Mouse (Mus musculus): ENCODE results near the gene Gm6358. TPM values are rescaled to one million over a fixed set of nuclear protein-coding genes. Genes with fewer than 3 reads are reported as not detected.
"Not testable (repeated sequence)": the region's sequence is repeated elsewhere in the genome, so short reads cannot be mapped to it uniquely, and the experiment has no call there.

Gm6358 gene
- not detected in 2 replicates for polyA plus RNA-seq (2015; fragmentation: Nextera tagmentation; extraction: Ambion mirVana)

DNA sequence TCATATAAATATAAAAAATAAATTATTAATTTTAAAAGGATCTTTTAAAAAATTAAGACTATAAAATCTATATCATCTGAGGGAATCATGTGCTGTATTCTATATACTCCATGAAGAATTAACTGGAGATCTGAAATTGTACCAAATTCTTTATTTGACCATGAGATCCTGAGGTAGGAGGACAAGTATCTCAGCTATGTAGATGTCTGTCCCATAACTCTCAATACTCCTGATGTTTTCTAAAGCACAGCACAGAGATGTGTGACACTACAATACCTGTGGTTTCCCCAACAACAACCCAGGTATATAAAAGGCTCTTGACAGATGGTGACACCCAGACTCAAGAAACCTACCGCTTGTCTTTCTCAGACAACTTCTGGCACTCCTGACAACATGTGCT, at the start of gene Gm6358:
Gm6358 (plus strand) TSS at position 301 of the 400 bp plus-strand sequence.
- Histone ChIP-seq H3K4me3 (ENCODE audit: low read depth, low read length) (no peak within 1 kb of the TSS), H3K27ac (ENCODE audit: low read length) (no peak within 1 kb of the TSS), H3K9ac (replicated peaks; ENCODE audit: low read depth) (no peak within 1 kb of the TSS), H3K4me2 (replicated peaks; ENCODE audit: low read depth, low read length) (no peak within 1 kb of the TSS), H3K36me3 (ENCODE audit: insufficient read depth, low read length) (no peaks in the 10 kb centered on the region), H3K27me3 (replicated peaks; ENCODE audit: insufficient read depth, low read length) (no peaks in the 10 kb centered on the region), H3K9me3 (ENCODE audit: low read length) (no peaks in the 10 kb centered on the region), H3K4me1 (ENCODE audit: insufficient read depth, low read depth, low read length) (no peaks in the 10 kb centered on the region)
- 90% methylated on average over 1 of the region's 1 CpGs for WGBS
- TF ChIP-seq EP300 (IDR thresholded peaks at IDR 0.05) (no peak), CTCF (IDR thresholded peaks at IDR 0.05) (no peak)
- DNase-seq (ENCODE audit: low spot score) (no peak), ATAC-seq (no peak)

DNA sequence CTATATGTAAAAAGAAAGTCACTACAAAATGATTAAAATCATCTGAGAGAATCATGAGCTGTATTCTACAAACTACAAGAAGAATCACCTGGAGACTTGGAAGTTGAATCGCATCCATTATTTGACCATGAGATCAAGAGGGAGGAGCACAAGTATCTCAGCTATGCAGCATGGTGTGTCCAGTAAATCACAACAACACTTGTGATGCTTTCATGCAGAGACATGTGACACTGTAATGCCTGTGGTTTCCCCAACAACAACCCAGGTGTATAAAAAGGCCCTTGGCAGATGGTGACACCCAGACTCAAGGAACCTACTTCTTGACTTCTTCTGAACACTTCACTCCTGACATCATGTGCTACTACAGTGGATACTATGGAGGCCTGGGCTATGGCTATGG, 10.1 kb downstream of the Gm6358 start, which contains the start of gene Gm10061:
Gm10061 (plus strand) TSS at position 301 of the 400 bp plus-strand sequence.
- Histone ChIP-seq H3K9me3 (ENCODE audit: low read length) (no peaks in the 10 kb centered on the region), H3K27me3 (replicated peaks; ENCODE audit: insufficient read depth, low read length) (no peaks in the 10 kb centered on the region), H3K9ac (replicated peaks; ENCODE audit: low read depth) (no peak within 1 kb of the TSS), H3K4me2 (replicated peaks; ENCODE audit: low read depth, low read length) (no peak within 1 kb of the TSS), H3K4me1 (ENCODE audit: insufficient read depth, low read depth, low read length) (no peaks in the 10 kb centered on the region), H3K27ac (ENCODE audit: low read length) (no peak within 1 kb of the TSS), H3K4me3 (ENCODE audit: low read depth, low read length) (no peak within 1 kb of the TSS), H3K36me3 (ENCODE audit: insufficient read depth, low read length) (no peaks in the 10 kb centered on the region)
- TF ChIP-seq CTCF (IDR thresholded peaks at IDR 0.05) = no peak
- TF ChIP-seq EP300 (IDR thresholded peaks at IDR 0.05) = no peak
- no peak for DNase-seq (ENCODE audit: low spot score)
- WGBS = 97% methylated on average over 1 of the region's 1 CpGs
- no peak for ATAC-seq

DNA sequence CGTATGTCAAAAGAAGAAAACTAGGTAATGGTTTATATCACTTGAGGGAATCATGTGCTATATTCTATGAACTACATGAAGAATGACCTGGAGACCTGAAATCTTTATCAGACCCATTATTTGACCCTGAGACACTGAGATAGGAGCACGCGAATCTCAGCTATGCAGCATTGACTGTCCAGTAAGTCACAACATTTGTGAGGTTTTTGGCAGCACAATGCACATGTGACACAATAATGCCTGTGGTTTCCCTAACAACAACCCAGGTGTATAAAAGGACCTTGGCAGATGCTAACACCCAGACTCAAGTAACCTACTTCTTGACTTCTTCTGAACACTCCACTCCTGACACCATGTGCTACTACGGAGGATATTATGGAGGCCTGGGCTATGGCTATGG, 17.0 kb downstream of the Gm6358 start, which contains the start of gene Gm9789:
Gm9789 (plus strand) TSS at position 301 of the 400 bp plus-strand sequence.
- WGBS = 80% methylated on average over 4 of the region's 4 CpGs
- H3K4me2 ChIP-seq (replicated peaks; ENCODE audit: low read depth, low read length) = no peak within 1 kb of the TSS
- H3K27me3 ChIP-seq (replicated peaks; ENCODE audit: insufficient read depth, low read length) = no peaks in the 10 kb centered on the region
- H3K9ac ChIP-seq (replicated peaks; ENCODE audit: low read depth) = no peak within 1 kb of the TSS
- no peak within 1 kb of the TSS for H3K27ac ChIP-seq (ENCODE audit: low read length)
- no peaks in the 10 kb centered on the region for H3K9me3 ChIP-seq (ENCODE audit: low read length)
- TF ChIP-seq CTCF (IDR thresholded peaks at IDR 0.05) (no peak), EP300 (IDR thresholded peaks at IDR 0.05) (no peak)
- no peak within 1 kb of the TSS for H3K4me3 ChIP-seq (ENCODE audit: low read depth, low read length)
- ATAC-seq = no peak
- no peak for DNase-seq (ENCODE audit: low spot score)
- no peaks in the 10 kb centered on the region for H3K4me1 ChIP-seq (ENCODE audit: insufficient read depth, low read depth, low read length)
- no peaks in the 10 kb centered on the region for H3K36me3 ChIP-seq (ENCODE audit: insufficient read depth, low read length)

DNA sequence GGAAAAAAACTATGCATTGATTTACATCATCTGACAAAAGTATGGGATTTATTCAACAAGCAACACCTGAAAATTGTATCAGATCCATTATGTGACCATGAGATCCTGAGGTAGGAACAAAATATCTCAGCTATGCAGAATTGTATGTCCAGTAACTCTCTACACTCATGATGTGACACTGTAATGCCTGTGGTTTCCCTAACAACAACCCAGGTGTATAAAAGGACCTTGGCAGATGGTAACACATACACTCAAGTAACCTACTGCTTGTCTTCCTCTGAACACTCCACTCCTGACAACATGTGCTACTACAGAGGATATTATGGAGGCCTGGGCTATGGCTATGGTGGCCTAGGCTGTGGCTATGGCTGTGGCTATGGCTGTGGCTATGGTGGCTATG, 28.5 kb downstream of the Gm6358 start, which contains the start of gene Gm7735:
Gm7735 (plus strand) TSS at position 301 of the 400 bp plus-strand sequence.
- ATAC-seq; H3K36me3 ChIP-seq (ENCODE audit: insufficient read depth, low read length); H3K4me1 ChIP-seq (ENCODE audit: insufficient read depth, low read depth, low read length); H3K4me3 ChIP-seq (ENCODE audit: low read depth, low read length); H3K9me3 ChIP-seq (ENCODE audit: low read length); H3K27ac ChIP-seq (ENCODE audit: low read length); H3K4me2 ChIP-seq (replicated peaks; ENCODE audit: low read depth, low read length); DNase-seq (ENCODE audit: low spot score); H3K9ac ChIP-seq (replicated peaks; ENCODE audit: low read depth); H3K27me3 ChIP-seq (replicated peaks; ENCODE audit: insufficient read depth, low read length): not testable (repeated sequence)

DNA sequence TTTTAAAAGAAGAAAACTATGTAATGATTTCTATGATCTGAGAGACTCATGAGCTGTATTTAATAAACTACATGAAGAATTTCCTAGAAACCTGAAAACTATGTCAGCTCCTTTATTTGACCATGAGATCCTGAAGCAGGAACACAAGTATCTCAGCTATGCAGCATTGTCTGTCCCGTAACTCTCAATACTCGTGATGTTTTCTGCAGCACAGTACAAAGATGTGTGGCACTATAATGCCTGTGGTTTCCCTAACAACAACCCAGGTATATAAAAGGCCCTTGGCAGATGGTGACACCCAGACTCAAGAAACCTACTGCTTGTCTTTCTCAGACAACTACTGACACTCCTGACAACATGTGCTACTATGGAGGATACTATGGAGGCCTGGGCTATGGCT, 33.8 kb downstream of the Gm6358 start, which contains the start of gene 1110057P08Rik:
1110057P08Rik (plus strand) TSS at position 301 of the 400 bp plus-strand sequence.
- Histone ChIP-seq H3K9ac (replicated peaks; ENCODE audit: low read depth) (no peak within 1 kb of the TSS), H3K4me1 (ENCODE audit: insufficient read depth, low read depth, low read length) (no peaks in the 10 kb centered on the region), H3K36me3 (ENCODE audit: insufficient read depth, low read length) (no peaks in the 10 kb centered on the region), H3K27me3 (replicated peaks; ENCODE audit: insufficient read depth, low read length) (no peaks in the 10 kb centered on the region), H3K4me2 (replicated peaks; ENCODE audit: low read depth, low read length) (no peak within 1 kb of the TSS), H3K4me3 (ENCODE audit: low read depth, low read length) (no peak within 1 kb of the TSS), H3K9me3 (ENCODE audit: low read length) (no peaks in the 10 kb centered on the region), H3K27ac (ENCODE audit: low read length) (no peak within 1 kb of the TSS)
- WGBS = 68% methylated on average over 2 of the region's 2 CpGs
- no peak for TF ChIP-seq CTCF (IDR thresholded peaks at IDR 0.05)
- no peak for TF ChIP-seq EP300 (IDR thresholded peaks at IDR 0.05)
- DNase-seq (ENCODE audit: low spot score) (no peak), ATAC-seq (no peak)

DNA sequence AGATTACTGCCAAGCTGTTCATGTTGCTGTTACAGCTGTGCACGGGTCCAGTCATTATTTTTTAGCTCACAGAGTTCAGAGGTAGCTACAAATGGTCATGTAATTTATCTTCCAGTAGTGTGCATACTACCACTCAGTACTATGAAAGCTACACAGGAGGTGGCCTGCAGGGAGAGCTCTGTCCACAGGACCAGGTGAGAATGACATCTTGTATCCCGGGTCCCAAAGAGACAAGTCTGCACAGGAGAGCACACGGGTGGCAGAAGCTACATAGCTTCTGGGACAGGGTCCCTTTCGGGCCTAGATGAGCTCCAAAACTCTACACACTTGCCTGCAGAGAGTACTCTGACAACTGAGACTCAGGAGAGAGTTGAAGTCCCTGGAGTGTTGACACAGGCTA, 48.0 kb downstream of the Gm6358 start:
- WGBS = 75% methylated on average over 4 of the region's 4 CpGs
- no peak for DNase-seq (ENCODE audit: low spot score)
- Histone ChIP-seq H3K9ac (replicated peaks; ENCODE audit: low read depth) (no peak overlapping the region), H3K4me1 (ENCODE audit: insufficient read depth, low read depth, low read length) (no peaks in the 10 kb centered on the region), H3K4me3 (ENCODE audit: low read depth, low read length) (no peak overlapping the region), H3K4me2 (replicated peaks; ENCODE audit: low read depth, low read length) (no peak overlapping the region), H3K27ac (ENCODE audit: low read length) (no peak overlapping the region), H3K9me3 (ENCODE audit: low read length) (no peaks in the 10 kb centered on the region), H3K36me3 (ENCODE audit: insufficient read depth, low read length) (no peaks in the 10 kb centered on the region), H3K27me3 (replicated peaks; ENCODE audit: insufficient read depth, low read length) (no peaks in the 10 kb centered on the region)
- no peak for ATAC-seq
- TF ChIP-seq CTCF (IDR thresholded peaks at IDR 0.05) = no peak
- no peak for TF ChIP-seq EP300 (IDR thresholded peaks at IDR 0.05)

Other genes with a start within 250 kb of the Gm6358 start
- not detected in 2 replicates for gene Krtap19-5, start 244.4 kb upstream of the Gm6358 start, polyA plus RNA-seq (2015; fragmentation: Nextera tagmentation; extraction: Ambion mirVana)
- not detected in 2 replicates for gene Krtap19-9b, start 208.6 kb upstream of the Gm6358 start, polyA plus RNA-seq (2015; fragmentation: Nextera tagmentation; extraction: Ambion mirVana)
- not detected in 2 replicates for gene Krtap16-3, start 178.0 kb upstream of the Gm6358 start, polyA plus RNA-seq (2015; fragmentation: Nextera tagmentation; extraction: Ambion mirVana)
- not detected in 2 replicates for gene Krtap22-2, start 130.1 kb upstream of the Gm6358 start, polyA plus RNA-seq (2015; fragmentation: Nextera tagmentation; extraction: Ambion mirVana)
- gene Gm10229, start 125.6 kb upstream of the Gm6358 start, polyA plus RNA-seq (2015; fragmentation: Nextera tagmentation; extraction: Ambion mirVana) = not detected in 2 replicates
- not detected in 2 replicates for gene Krtap6-1, start 109.2 kb upstream of the Gm6358 start, polyA plus RNA-seq (2015; fragmentation: Nextera tagmentation; extraction: Ambion mirVana)
- gene Gm10228, start 99.4 kb upstream of the Gm6358 start, polyA plus RNA-seq (2015; fragmentation: Nextera tagmentation; extraction: Ambion mirVana) = not detected in 2 replicates
- gene Krtap6-5, start 93.0 kb upstream of the Gm6358 start, polyA plus RNA-seq (2015; fragmentation: Nextera tagmentation; extraction: Ambion mirVana) = not detected in 2 replicates
- gene 1110025L11Rik, start 76.8 kb upstream of the Gm6358 start, polyA plus RNA-seq (2015; fragmentation: Nextera tagmentation; extraction: Ambion mirVana) = not detected in 2 replicates
- not detected in 2 replicates for gene Krtap6-3, start 56.8 kb upstream of the Gm6358 start, polyA plus RNA-seq (2015; fragmentation: Nextera tagmentation; extraction: Ambion mirVana)
- gene Gm10061, start 10.2 kb downstream of the Gm6358 start, polyA plus RNA-seq (2015; fragmentation: Nextera tagmentation; extraction: Ambion mirVana) = not detected in 2 replicates
- not detected in 2 replicates for gene Gm9789, start 17.1 kb downstream of the Gm6358 start, polyA plus RNA-seq (2015; fragmentation: Nextera tagmentation; extraction: Ambion mirVana)
- gene Gm7735, start 28.6 kb downstream of the Gm6358 start, polyA plus RNA-seq (2015; fragmentation: Nextera tagmentation; extraction: Ambion mirVana) = not detected in 2 replicates
- gene 1110057P08Rik, start 33.9 kb downstream of the Gm6358 start, polyA plus RNA-seq (2015; fragmentation: Nextera tagmentation; extraction: Ambion mirVana) = not detected in 2 replicates
- not detected in 2 replicates for gene Krtap20-2, start 65.0 kb downstream of the Gm6358 start, polyA plus RNA-seq (2015; fragmentation: Nextera tagmentation; extraction: Ambion mirVana)